Mouse (Mus musculus): ENCODE data around the gene Fn3k. TPM values are rescaled to one million over a fixed set of nuclear protein-coding genes. Genes with fewer than 3 reads are reported as not detected.

Gene Fn3k
- polyA plus RNA-seq, 2 experiments, result 0.81 to 1.2 TPM

- no peak for TF ChIP-seq POLR2A (IDR thresholded peaks at IDR 0.05; ENCODE audit: borderline replicate concordance, extremely low read depth, insufficient read depth, insufficient read length)
- Histone ChIP-seq H3K36me3 (ENCODE audit: control insufficient read depth, insufficient read depth, low read length) (no peaks in the 10 kb centered on the region), H3K9me3 (ENCODE audit: control insufficient read depth, low read length) (no peaks in the 10 kb centered on the region), H3K9ac (ENCODE audit: low read depth, low read length, severe bottlenecking) (no peak overlapping the region), H3K4me2 (replicated peaks; ENCODE audit: low read depth, low read length, severe bottlenecking) (no peak overlapping the region), H3K27ac (replicated peaks; ENCODE audit: low read depth, low read length) (no peak overlapping the region), H3K4me3 (replicated peaks; ENCODE audit: low read length) (no peak overlapping the region), H3K4me1 (ENCODE audit: control insufficient read depth, insufficient read depth, low read length) (no peaks in the 10 kb centered on the region), H3K27me3 (ENCODE audit: control insufficient read depth, insufficient read depth, low read length) (no peaks in the 10 kb centered on the region)
- DNase-seq (ENCODE audit: low spot score) (no peak), ATAC-seq (ENCODE audit: low FRiP score, low read depth) (no peak)
- WGBS, result 63% methylated on average over 3 of the region's 3 CpGs
Measured at GRCm38 (mm10) chr11:121407366-121408155, 27.2 kb upstream of the Fn3k start.

GRCm38 (mm10) chr11:121414762-121415161 is 20.0 kb upstream of the Fn3k start:
- ATAC-seq (ENCODE audit: low FRiP score, low read depth) (no peak), DNase-seq (ENCODE audit: low spot score) (no peak)
- Histone ChIP-seq H3K9ac (ENCODE audit: low read depth, low read length, severe bottlenecking) (no peak overlapping the region), H3K36me3 (ENCODE audit: control insufficient read depth, insufficient read depth, low read length) (no peaks in the 10 kb centered on the region), H3K4me1 (ENCODE audit: control insufficient read depth, insufficient read depth, low read length) (no peaks in the 10 kb centered on the region), H3K9me3 (ENCODE audit: control insufficient read depth, low read length) (no peaks in the 10 kb centered on the region), H3K4me2 (replicated peaks; ENCODE audit: low read depth, low read length, severe bottlenecking) (no peak overlapping the region), H3K4me3 (replicated peaks; ENCODE audit: low read length) (no peak overlapping the region), H3K27ac (replicated peaks; ENCODE audit: low read depth, low read length) (no peak overlapping the region), H3K27me3 (ENCODE audit: control insufficient read depth, insufficient read depth, low read length) (no peaks in the 10 kb centered on the region)
- TF ChIP-seq POLR2A (IDR thresholded peaks at IDR 0.05; ENCODE audit: borderline replicate concordance, extremely low read depth, insufficient read depth, insufficient read length), result no peak
- WGBS, result 75% methylated on average over 5 of the region's 5 CpGs

GRCm38 (mm10) chr11:121415351-121415750 is 19.4 kb upstream of the Fn3k start:
- Histone ChIP-seq H3K36me3 (ENCODE audit: control insufficient read depth, insufficient read depth, low read length) (no peaks in the 10 kb centered on the region), H3K27me3 (ENCODE audit: control insufficient read depth, insufficient read depth, low read length) (no peaks in the 10 kb centered on the region), H3K4me1 (ENCODE audit: control insufficient read depth, insufficient read depth, low read length) (peaks cover under 1% of the 10 kb centered on the region; the same call in 1 of the 2 replicates), H3K4me2 (replicated peaks; ENCODE audit: low read depth, low read length, severe bottlenecking) (no peak overlapping the region), H3K4me3 (replicated peaks; ENCODE audit: low read length) (no peak overlapping the region), H3K27ac (replicated peaks; ENCODE audit: low read depth, low read length) (no peak overlapping the region), H3K9ac (ENCODE audit: low read depth, low read length, severe bottlenecking) (no peak overlapping the region), H3K9me3 (ENCODE audit: control insufficient read depth, low read length) (no peaks in the 10 kb centered on the region)
- WGBS, result 65% methylated on average over 5 of the region's 5 CpGs
- ATAC-seq (ENCODE audit: low FRiP score, low read depth) (no peak), DNase-seq (ENCODE audit: low spot score) (no peak)
- TF ChIP-seq POLR2A (IDR thresholded peaks at IDR 0.05; ENCODE audit: borderline replicate concordance, extremely low read depth, insufficient read depth, insufficient read length), result no peak

GRCm38 (mm10) chr11:121417971-121418370 is 16.7 kb upstream of the Fn3k start:
- Histone ChIP-seq H3K4me2 (replicated peaks; ENCODE audit: low read depth, low read length, severe bottlenecking) (no peak overlapping the region), H3K4me3 (replicated peaks; ENCODE audit: low read length) (no peak overlapping the region), H3K9ac (ENCODE audit: low read depth, low read length, severe bottlenecking) (no peak overlapping the region), H3K27me3 (ENCODE audit: control insufficient read depth, insufficient read depth, low read length) (no peaks in the 10 kb centered on the region), H3K4me1 (ENCODE audit: control insufficient read depth, insufficient read depth, low read length) (peaks cover 14% of the 10 kb centered on the region; the same call in 1 of the 2 replicates), H3K27ac (replicated peaks; ENCODE audit: low read depth, low read length) (no peak overlapping the region), H3K36me3 (ENCODE audit: control insufficient read depth, insufficient read depth, low read length) (no peaks in the 10 kb centered on the region), H3K9me3 (ENCODE audit: control insufficient read depth, low read length) (no peaks in the 10 kb centered on the region)
- no peak for TF ChIP-seq POLR2A (IDR thresholded peaks at IDR 0.05; ENCODE audit: borderline replicate concordance, extremely low read depth, insufficient read depth, insufficient read length)
- 82% methylated on average over 5 of the region's 5 CpGs for WGBS
- DNase-seq (ENCODE audit: low spot score) (no peak), ATAC-seq (ENCODE audit: low FRiP score, low read depth) (no peak)

- Histone ChIP-seq H3K36me3 (ENCODE audit: control insufficient read depth, insufficient read depth, low read length) (no peaks in the 10 kb centered on the region), H3K27me3 (ENCODE audit: control insufficient read depth, insufficient read depth, low read length) (no peaks in the 10 kb centered on the region), H3K4me3 (replicated peaks; ENCODE audit: low read length) (no peak overlapping the region), H3K4me1 (ENCODE audit: control insufficient read depth, insufficient read depth, low read length) (peaks cover 14% of the 10 kb centered on the region; the same call in 1 of the 2 replicates), H3K9ac (ENCODE audit: low read depth, low read length, severe bottlenecking) (no peak overlapping the region), H3K4me2 (replicated peaks; ENCODE audit: low read depth, low read length, severe bottlenecking) (no peak overlapping the region), H3K9me3 (ENCODE audit: control insufficient read depth, low read length) (no peaks in the 10 kb centered on the region), H3K27ac (replicated peaks; ENCODE audit: low read depth, low read length) (no peak overlapping the region)
- no peak for TF ChIP-seq POLR2A (IDR thresholded peaks at IDR 0.05; ENCODE audit: borderline replicate concordance, extremely low read depth, insufficient read depth, insufficient read length)
- no peak for ATAC-seq (ENCODE audit: low FRiP score, low read depth)
- WGBS, result 69% methylated on average over 2 of the region's 2 CpGs
- no peak for DNase-seq (ENCODE audit: low spot score)
Measured at GRCm38 (mm10) chr11:121418932-121419331, 15.8 kb upstream of the Fn3k start.

Data from limb, embryonic 14.5 days (tissue).